Mouse (Mus musculus) frontal cortex, postnatal 36 days (tissue): ENCODE results near the gene Gpr161.

Experiments used
- DNase-seq, 2 experiments: peaks; one replicate each; pipeline ENCODE4 v3.0.0; 2022; ENCODE audit warnings: low spot score in 2 of 2

The Gpr161 gene

DNA sequence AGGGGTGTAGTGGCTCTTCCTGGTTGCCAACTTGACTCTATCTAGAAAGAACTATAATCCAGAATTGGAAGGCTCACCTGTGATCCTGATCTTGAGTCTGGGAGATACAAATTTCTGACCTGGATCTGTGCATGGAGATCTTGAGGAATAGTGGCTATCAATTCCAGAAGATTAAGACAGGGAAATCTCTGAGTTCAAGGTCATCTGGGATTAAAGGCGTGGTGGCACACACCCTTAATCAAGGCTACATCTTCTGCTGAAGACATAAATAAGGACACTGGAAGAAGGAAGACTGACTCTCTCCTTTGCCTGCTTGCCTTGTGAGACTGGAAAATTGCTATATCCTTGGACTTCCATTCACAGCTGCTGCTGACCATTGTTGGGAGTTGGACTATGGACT, at the start of gene Gpr161:
Gene Gpr161 (plus strand): TSS at position 301 of the 400 bp plus-strand sequence.
- no peak for DNase-seq

GRCm38 (mm10) chr1:165246587-165246986, 49.0 kb upstream of the Gpr161 start:
- DNase-seq: no peak

GRCm38 (mm10) chr1:165247085-165247484, 48.5 kb upstream of the Gpr161 start:
- no peak for DNase-seq

DNA sequence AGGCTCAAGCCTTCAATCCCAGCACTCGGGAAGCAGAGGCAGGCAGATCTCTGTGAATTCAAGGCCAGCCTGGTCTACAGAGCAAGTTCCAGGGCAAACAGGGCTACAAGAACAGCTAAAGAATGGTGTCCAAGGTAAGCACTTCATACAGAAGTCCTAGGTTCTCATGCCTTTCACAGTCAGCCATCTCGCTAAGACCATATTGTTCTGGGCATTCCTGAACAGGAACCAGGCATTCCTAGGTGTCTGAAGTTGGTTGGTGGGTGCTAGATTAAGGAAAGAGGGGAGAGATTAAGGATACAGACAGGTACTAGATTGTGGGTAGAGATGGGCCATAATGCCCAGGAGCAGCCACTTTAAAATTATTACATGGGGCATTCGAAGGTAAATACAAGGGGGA, 47.8 kb upstream of the Gpr161 start:
- DNase-seq: no peak

DNA sequence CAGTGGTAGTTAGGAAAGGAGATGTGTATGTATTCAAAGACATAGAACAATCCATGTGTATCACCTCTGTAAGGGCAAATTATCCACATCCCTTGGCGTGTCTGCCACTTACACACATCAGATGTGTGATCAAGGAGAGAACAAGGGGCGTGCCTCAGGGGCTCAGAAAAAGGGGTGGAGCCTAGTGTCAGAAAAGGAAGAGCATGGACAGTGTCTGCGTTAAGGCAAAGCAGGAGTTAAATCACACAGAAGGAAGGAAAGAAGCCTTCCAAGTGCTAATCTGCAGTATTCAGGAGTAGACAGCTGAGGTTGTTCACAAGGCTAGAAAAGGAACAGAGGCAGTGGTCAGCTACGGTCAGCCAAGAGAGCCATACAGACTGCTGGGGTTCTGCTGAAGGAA, 46.7 kb upstream of the Gpr161 start:
- DNase-seq: no peak

GRCm38 (mm10) chr1:165250546-165250945, 45.0 kb upstream of the Gpr161 start:
- no peak for DNase-seq

- DNase-seq: peak; percentile 8 to 28
Measured at GRCm38 (mm10) chr1:165252027-165252671, 43.4 kb upstream of the Gpr161 start.

DNA sequence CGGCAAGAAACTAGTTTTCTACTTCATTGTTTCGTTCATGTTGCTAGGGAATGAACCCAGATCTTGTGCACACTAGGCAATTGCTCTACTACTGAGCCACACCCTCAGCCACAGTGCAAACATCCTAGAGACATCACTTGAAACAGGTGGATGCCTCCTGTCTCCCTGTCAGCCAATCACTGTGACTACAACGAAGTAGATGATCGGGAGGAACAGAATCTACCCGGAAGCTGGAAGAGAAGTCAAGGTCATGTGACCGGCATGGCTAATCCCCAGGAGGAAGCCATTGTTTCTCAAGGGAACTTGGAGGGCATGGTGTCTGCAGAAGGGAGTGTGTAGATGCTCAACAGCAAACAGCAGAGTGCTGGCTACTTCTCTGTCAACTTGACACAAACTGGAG, 20.6 kb upstream of the Gpr161 start:
- no peak for DNase-seq

GRCm38 (mm10) chr1:165280741-165281140, 14.8 kb upstream of the Gpr161 start:
- DNase-seq: no peak

GRCm38 (mm10) chr1:165281351-165282221, 14.0 kb upstream of the Gpr161 start:
- DNase-seq: peak; percentile 19 to 30

DNA sequence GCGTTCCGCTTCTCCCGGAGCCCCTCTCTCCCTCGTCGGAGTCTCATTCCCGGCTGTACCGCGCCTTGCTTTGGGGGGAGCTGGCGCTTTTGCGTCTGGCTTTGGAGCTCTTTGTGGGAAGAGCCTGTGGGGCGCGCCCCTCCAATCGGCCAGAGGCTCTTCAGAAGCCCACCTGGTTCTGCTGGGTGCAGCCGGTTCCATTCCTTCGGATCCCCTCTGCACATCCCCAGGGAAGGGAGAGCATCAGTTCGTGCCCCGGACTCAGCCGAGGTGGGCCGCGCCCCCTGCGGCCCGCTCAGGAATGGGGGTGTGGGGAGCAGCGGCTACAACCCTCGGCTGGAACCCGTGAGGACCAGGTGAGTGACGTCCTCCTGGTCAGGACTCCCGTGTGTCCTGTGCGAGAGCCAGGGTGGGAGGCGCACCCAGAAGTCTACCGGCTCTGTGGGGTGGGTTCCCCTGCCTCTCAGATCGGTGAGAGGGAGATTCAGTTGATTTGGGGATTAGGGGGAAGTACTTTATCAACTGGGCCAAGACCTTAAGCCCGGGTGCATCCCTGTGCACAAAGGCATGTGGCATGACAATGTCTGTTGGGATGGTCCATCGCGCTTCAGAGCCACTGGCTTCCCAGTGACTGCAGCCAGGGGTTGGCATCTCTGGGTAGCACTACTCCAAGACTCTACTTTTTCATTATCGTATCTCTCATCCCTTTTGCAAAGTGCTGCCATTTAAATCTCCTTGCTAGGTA, 13.2 kb upstream of the Gpr161 start:
- no peak for DNase-seq

GRCm38 (mm10) chr1:165282967-165283345, 12.6 kb upstream of the Gpr161 start:
- DNase-seq: no peak

DNA sequence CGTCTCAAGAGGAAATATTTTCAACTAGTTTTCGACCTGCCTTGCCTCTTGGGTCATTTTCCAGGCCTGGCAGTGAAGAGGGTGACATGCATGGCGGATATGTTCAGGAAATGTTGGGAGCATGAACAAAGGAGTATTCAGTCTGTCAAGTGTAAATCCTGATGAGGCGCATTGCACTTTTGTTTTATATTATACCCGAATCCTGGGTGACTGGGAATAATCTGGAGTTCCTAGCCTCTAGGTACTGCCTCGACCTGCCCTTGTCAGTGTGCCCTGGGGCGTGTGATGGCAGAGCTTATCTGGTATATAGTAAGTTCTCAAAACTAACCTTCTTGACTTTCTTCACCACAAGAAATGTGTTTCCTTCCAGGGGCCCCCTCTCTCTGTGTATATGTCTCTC, 11.5 kb upstream of the Gpr161 start:
- no peak for DNase-seq

GRCm38 (mm10) chr1:165288165-165288564, 7.4 kb upstream of the Gpr161 start:
- DNase-seq: no peak

DNA sequence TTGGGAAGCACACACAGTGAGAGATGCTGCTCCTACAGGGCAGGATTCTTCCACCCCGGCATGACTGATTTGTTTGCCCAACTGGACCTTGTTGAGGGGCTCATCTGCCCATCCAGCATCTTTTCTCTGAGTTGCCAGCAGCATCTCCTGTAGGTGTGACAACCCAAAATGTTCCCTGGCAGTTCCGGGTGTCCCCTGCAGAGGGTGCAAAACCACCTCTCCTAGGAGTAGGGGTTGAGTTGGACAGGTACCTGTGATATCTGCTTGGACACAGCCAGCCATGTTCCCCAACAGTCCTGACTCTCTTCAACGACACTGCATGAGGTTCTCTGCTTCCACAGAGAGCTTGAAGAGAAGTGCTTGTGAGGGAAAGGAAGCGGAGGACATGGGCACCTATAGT, 5.8 kb upstream of the Gpr161 start:
- no peak for DNase-seq

DNA sequence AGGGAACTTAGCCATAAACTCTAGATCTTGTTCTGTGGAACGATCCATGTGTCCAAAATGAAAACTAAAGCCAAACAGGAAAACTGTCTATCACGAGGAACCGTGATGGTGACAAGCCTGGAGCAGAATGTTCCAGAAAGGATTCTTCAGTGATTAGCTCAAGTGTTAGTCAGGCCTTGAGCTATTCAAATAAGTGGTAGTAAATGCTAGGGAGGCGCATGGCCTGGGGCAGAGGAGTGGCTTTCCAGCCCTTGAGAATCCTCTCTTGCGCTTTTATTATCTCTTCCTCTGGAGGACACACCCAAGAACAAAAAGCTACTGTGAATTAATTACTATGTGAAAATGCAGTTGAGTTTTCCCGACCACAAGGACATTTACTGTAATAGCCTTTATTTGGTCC, 4.0 kb upstream of the Gpr161 start:
- DNase-seq: no peak

GRCm38 (mm10) chr1:165301108-165301507, 5.5 kb downstream of the Gpr161 start:
- no peak for DNase-seq

GRCm38 (mm10) chr1:165301567-165301966, 6.0 kb downstream of the Gpr161 start:
- DNase-seq: no peak

GRCm38 (mm10) chr1:165302455-165303208, 7.0 kb downstream of the Gpr161 start:
- peak in 1 of 2 experiments; percentile 35 for DNase-seq

DNA sequence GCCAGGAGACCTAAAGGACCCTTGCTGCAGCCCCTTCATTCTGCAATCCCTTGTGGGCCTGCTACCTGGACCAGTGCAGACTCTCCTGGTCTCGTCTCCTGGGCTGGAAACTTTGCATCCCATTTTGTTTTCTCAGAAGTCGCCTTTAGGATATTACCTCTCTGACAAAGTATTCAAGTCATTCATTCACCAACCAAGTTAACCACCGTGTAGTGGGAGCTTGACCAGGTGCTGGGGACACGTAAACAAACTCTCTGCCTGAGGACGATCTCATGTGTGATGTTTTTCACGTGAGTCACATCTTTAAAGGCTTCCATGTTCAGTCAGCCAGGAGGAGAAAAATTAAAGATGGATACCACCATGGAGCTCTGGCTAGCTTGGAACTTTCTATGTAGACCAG, 7.6 kb downstream of the Gpr161 start:
- no peak for DNase-seq

DNA sequence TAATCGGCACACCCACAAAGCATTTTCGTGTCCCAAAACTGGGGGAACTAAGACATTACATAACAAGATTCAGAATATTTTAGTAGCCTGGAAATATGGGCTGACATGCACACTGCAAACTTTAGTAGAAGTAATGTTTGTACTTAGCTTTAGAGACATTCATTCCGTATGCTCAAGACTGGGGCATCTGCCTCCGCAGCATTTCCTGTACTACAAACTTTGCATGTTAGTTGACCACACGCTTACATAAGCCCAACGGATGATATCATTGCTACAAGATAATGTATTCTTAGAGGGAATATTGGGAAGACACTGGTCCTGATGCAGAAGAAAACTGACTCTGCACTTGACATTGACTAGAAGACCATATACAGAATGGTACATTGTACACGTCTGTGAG, 8.8 kb downstream of the Gpr161 start:
- DNase-seq: peak in 1 of 2 experiments; percentile 23

DNA sequence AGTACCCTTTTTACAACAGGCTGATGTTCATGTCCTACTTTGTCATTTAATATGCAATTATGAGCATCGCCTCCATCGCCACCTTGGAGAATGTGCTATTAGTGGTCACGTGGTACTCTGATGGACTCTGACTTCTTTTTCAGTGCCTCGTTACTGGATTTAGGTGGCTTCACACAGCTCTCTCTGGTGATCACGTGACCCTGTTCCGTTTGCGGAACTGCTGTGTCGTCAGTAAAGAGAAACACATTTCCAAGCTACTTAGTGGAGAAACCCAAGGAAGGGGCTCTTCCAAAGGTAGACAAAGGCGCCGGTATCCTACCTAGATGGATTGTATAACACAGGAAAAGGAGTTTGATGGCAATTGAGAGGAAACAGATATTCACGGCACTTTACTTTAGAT, 12.6 kb downstream of the Gpr161 start:
- DNase-seq: no peak
